Mouse (Mus musculus) forebrain, embryonic 16.5 days (tissue): ENCODE measurements around the gene Eri3. TPM values are rescaled to one million over a fixed set of nuclear protein-coding genes. Genes with fewer than 3 reads are reported as not detected.

Experiments used
- ATAC-seq: fragments of 200-750 bp; cut with Nextera tagmentation; 2 replicates; pipeline ENCODE4 v1.8.0; 2017; ENCODE audit warnings: mild to moderate bottlenecking, moderate library complexity
- H3K27ac ChIP-seq: fragments of 300-500 bp; sonication (generic); 2 replicates; pipeline ENCODE4 v1.5.1; 2014; ENCODE audit warnings: low read length, control low read depth
- H3K27me3 ChIP-seq: fragments of 300-500 bp; sonication (generic); replicated peaks from 2 replicates; pipeline ENCODE4 v1.6.1; 2014; ENCODE audit warnings: low read length; ENCODE audit not compliant: control insufficient read depth, insufficient read depth
- H3K36me3 ChIP-seq: fragments of 300-500 bp; sonication (generic); 2 replicates; pipeline ENCODE4 v1.6.1; 2014; ENCODE audit not compliant: control insufficient read depth, insufficient read depth
- H3K4me1 ChIP-seq: fragments of 300-500 bp; sonication (generic); replicated peaks from 2 replicates; pipeline ENCODE4 v1.6.1; 2014; ENCODE audit warnings: low read length; ENCODE audit not compliant: control insufficient read depth, insufficient read depth
- H3K4me2 ChIP-seq: fragments of 300-500 bp; sonication (generic); 2 replicates; pipeline ENCODE4 v1.6.1; 2014; ENCODE audit warnings: mild to moderate bottlenecking, low read length, control low read depth
- H3K4me3 ChIP-seq: fragments of 300-500 bp; sonication (generic); replicated peaks from 2 replicates; pipeline ENCODE4 v1.5.1; 2014; ENCODE audit warnings: mild to moderate bottlenecking, low read length, control low read depth
- H3K9ac ChIP-seq: fragments of 300-500 bp; sonication (generic); replicated peaks from 2 replicates; pipeline ENCODE4 v1.6.1; 2014; ENCODE audit warnings: low read depth, low read length, control low read depth
- H3K9me3 ChIP-seq: fragments of 300-500 bp; sonication (generic); 2 replicates; pipeline ENCODE4 v1.6.1; 2016; ENCODE audit warnings: low read length; ENCODE audit not compliant: control insufficient read depth
- WGBS: fragments of 180-500 bp; shearing (Covaris S2); extraction: QIAGEN DNeasy Blood & Tissue Kit; methylation state at CpG from one replicate; pipeline ENCODE4 v1.1.7; 2014; 5-methylcytosine and 5-hydroxymethylcytosine counted together
- polyA plus RNA-seq: library from polyadenylated mRNA; unstranded; fragments of >200 nt; fragmentation: Nextera tagmentation; extraction: Ambion mirVana; gene quantifications from 2 replicates; pipeline ENCODE4 v1.2.1, GENCODE M21; 2015

Gene Eri3
- polyA plus RNA-seq, 1 experiment from 2014 or later: 256 TPM

GRCm38 (mm10) chr4:117673901-117674300, 123.7 kb downstream of the Eri3 start:
- H3K9ac ChIP-seq: no peak overlapping the region
- WGBS: 91% methylated on average over 3 of the region's 3 CpGs
- H3K4me1 ChIP-seq: no peaks in the 10 kb centered on the region
- H3K4me2 ChIP-seq: no peak overlapping the region
- ATAC-seq: peak; percentile 15; the same call in 1 of the 2 replicates
- H3K27me3 ChIP-seq: no peaks in the 10 kb centered on the region
- H3K36me3 ChIP-seq: peaks cover 28% of the 10 kb centered on the region
- H3K4me3 ChIP-seq: no peak overlapping the region
- no peak overlapping the region for H3K27ac ChIP-seq
- H3K9me3 ChIP-seq: no peaks in the 10 kb centered on the region

GRCm38 (mm10) chr4:117676903-117677302, 126.7 kb downstream of the Eri3 start:
- Histone ChIP-seq H3K36me3 (peaks cover 36% of the 10 kb centered on the region), H3K27ac (no peak overlapping the region), H3K4me1 (peaks cover 8% of the 10 kb centered on the region), H3K27me3 (no peaks in the 10 kb centered on the region), H3K4me3 (no peak overlapping the region), H3K9me3 (no peaks in the 10 kb centered on the region), H3K9ac (no peak overlapping the region), H3K4me2 (no peak overlapping the region)
- peak; percentile 51 for ATAC-seq
- WGBS: 6% methylated on average over 3 of the region's 3 CpGs

- peaks cover 12% of the 10 kb centered on the region; the same call in 1 of the 2 replicates for H3K36me3 ChIP-seq
- no peak for ATAC-seq
- no peaks in the 10 kb centered on the region for H3K27me3 ChIP-seq
- H3K4me1 ChIP-seq: peaks cover 15% of the 10 kb centered on the region
- H3K9ac ChIP-seq: no peak overlapping the region
- H3K27ac ChIP-seq: no peak overlapping the region
- H3K9me3 ChIP-seq: no peaks in the 10 kb centered on the region
- H3K4me2 ChIP-seq: no peak overlapping the region; the same call in 1 of the 2 replicates
- WGBS: 79% methylated on average over 6 of the region's 6 CpGs
- H3K4me3 ChIP-seq: no peak overlapping the region
These were observed 130.8 kb downstream of the Eri3 start for GRCm38 (mm10) chr4:117680963-117681362.

GRCm38 (mm10) chr4:117681931-117682461, 131.8 kb downstream of the Eri3 start, which contains the start of gene Dmap1:
Gene Dmap1, minus strand, starts transcription at chr4:117682273.
- peak; percentile 93 for ATAC-seq
- Histone ChIP-seq H3K27me3 (no peaks in the 10 kb centered on the region), H3K9ac (peak within 1 kb of the TSS; percentile 91), H3K4me2 (peak within 1 kb of the TSS; percentile 63), H3K36me3 (peaks cover 8% of the 10 kb centered on the region; the same call in 1 of the 2 replicates), H3K27ac (peak within 1 kb of the TSS; percentile 62; the same call in 1 of the 2 replicates), H3K4me1 (peaks cover 15% of the 10 kb centered on the region), H3K4me3 (peak within 1 kb of the TSS; percentile 84), H3K9me3 (no peaks in the 10 kb centered on the region)
- under 1% methylated on average over 33 of the region's 33 CpGs for WGBS

- peak overlapping the region; percentile 62; the same call in 1 of the 2 replicates for H3K27ac ChIP-seq
These were observed 132.3 kb downstream of the Eri3 start for GRCm38 (mm10) chr4:117682463-117682862.

GRCm38 (mm10) chr4:117683048-117683768, 133.0 kb downstream of the Eri3 start:
- ATAC-seq: no peak
- Histone ChIP-seq H3K9ac (no peak overlapping the region), H3K4me1 (peaks cover 15% of the 10 kb centered on the region), H3K27me3 (no peaks in the 10 kb centered on the region), H3K27ac (no peak overlapping the region), H3K9me3 (no peaks in the 10 kb centered on the region), H3K4me3 (no peak overlapping the region), H3K36me3 (peaks cover 8% of the 10 kb centered on the region; the same call in 1 of the 2 replicates), H3K4me2 (no peak overlapping the region)
- WGBS: 81% methylated on average over 6 of the region's 6 CpGs

More at GRCm38 (mm10) chr4:117682463-117682862, 132.3 kb downstream of the Eri3 start:
- no peaks in the 10 kb centered on the region for H3K27me3 ChIP-seq
- H3K4me2 ChIP-seq: peak overlapping the region; percentile 63
- H3K9ac ChIP-seq: peak overlapping the region; percentile 91; the same call in 1 of the 2 replicates
- peaks cover 8% of the 10 kb centered on the region; the same call in 1 of the 2 replicates for H3K36me3 ChIP-seq
- peak overlapping the region; percentile 84 for H3K4me3 ChIP-seq
- peak; percentile 43; the same call in 1 of the 2 replicates for ATAC-seq
- no peaks in the 10 kb centered on the region for H3K9me3 ChIP-seq
- peaks cover 15% of the 10 kb centered on the region for H3K4me1 ChIP-seq

GRCm38 (mm10) chr4:117686354-117686753, 136.2 kb downstream of the Eri3 start:
- H3K36me3 ChIP-seq: no peaks in the 10 kb centered on the region
- WGBS: 91% methylated on average over 4 of the region's 4 CpGs
- H3K9me3 ChIP-seq: no peaks in the 10 kb centered on the region
- no peak overlapping the region for H3K27ac ChIP-seq
- no peak overlapping the region for H3K9ac ChIP-seq
- H3K4me2 ChIP-seq: no peak overlapping the region
- H3K4me1 ChIP-seq: peaks cover 9% of the 10 kb centered on the region
- no peaks in the 10 kb centered on the region for H3K27me3 ChIP-seq
- ATAC-seq: no peak
- no peak overlapping the region for H3K4me3 ChIP-seq

GRCm38 (mm10) chr4:117705361-117705760, 155.2 kb downstream of the Eri3 start:
- no peak overlapping the region for H3K27ac ChIP-seq
- H3K4me3 ChIP-seq: no peak overlapping the region
- H3K4me1 ChIP-seq: no peaks in the 10 kb centered on the region
- no peak overlapping the region for H3K4me2 ChIP-seq
- ATAC-seq: no peak
- no peaks in the 10 kb centered on the region for H3K36me3 ChIP-seq
- no peak overlapping the region for H3K9ac ChIP-seq
- H3K9me3 ChIP-seq: no peaks in the 10 kb centered on the region
- no peaks in the 10 kb centered on the region for H3K27me3 ChIP-seq
- 3% methylated on average over 7 of the region's 7 CpGs for WGBS

GRCm38 (mm10) chr4:117708780-117709550, 158.8 kb downstream of the Eri3 start:
- no peak for ATAC-seq
- Histone ChIP-seq H3K36me3 (no peaks in the 10 kb centered on the region), H3K27ac (no peak overlapping the region), H3K9me3 (no peaks in the 10 kb centered on the region), H3K27me3 (no peaks in the 10 kb centered on the region), H3K9ac (no peak overlapping the region), H3K4me2 (no peak overlapping the region), H3K4me3 (no peak overlapping the region), H3K4me1 (no peaks in the 10 kb centered on the region)
- 86% methylated on average over 3 of the region's 3 CpGs for WGBS
